Mouse (Mus musculus) left cerebral cortex, adult 2 months (tissue): ENCODE measurements around the gene Wdr44. TPM values are rescaled to one million over a fixed set of nuclear protein-coding genes. Genes with fewer than 3 reads are reported as not detected.
A peak's percentile ranks its signal among the peaks of the same experiment; 100 is the strongest.
"Not testable (repeated sequence)": the region's sequence is repeated elsewhere in the genome, so short reads cannot be mapped to it uniquely, and the experiment has no call there.

ENCODE experiments used
- DNase-seq, 2 experiments: peaks; one replicate each; pipeline ENCODE4 v3.0.0; 2021 to 2022; ENCODE audit warnings: low spot score in 2 of 2, mixed read lengths in 1 of 2; ENCODE audit errors: extremely low spot score in 1 of 2
- H3K27ac ChIP-seq: fragments of 200-600 bp; 2 replicates; pipeline ENCODE4 v1.8.1; 2022
- H3K4me3 ChIP-seq: fragments of 200-600 bp; 2 replicates; pipeline ENCODE4 v1.8.1; 2022
- CTCF ChIP-seq: fragments of 200-600 bp; IDR thresholded peaks from 2 replicates; pipeline ENCODE4 v1.8.1; 2022; ENCODE audit warnings: antibody characterized with exemption, mild to moderate bottlenecking, moderate library complexity
- intact Hi-C: fragments of 180-260 bp; cut with DNase I; formaldehyde crosslinking; loops from one replicate; pipeline ENCODE4 v1.15.1; 2025
- total RNA-seq, 2 experiments: library from RNA; stranded (reverse); gene quantifications; 2 replicates each; pipeline ENCODE4 v1.2.3; 2021

Gene Wdr44
- total RNA-seq, 2 experiments from 2014 or later: 22.1 to 22.5 TPM

DNA sequence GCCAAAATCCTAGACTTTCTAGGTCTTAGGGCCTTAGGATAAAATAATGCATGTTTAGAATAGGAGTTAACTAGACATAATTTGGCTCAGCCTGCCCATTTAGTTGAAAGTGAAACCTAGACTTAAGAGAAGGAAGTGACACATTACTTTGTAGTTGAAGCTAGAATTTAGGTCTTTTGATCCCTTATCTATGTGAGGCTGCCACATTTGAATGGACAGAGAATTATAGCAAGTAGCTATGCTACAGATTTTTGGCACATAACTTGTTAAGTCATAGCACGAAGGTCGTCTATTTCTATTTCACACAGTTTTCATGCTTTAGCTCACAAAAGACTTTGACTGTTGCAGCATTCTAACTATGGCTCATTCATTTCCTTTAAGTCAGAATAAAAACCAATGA, 4.5 kb downstream of the Wdr44 start:
- TF ChIP-seq CTCF: no peak
- no peak for DNase-seq
- intact Hi-C loops: no loop called here

DNA sequence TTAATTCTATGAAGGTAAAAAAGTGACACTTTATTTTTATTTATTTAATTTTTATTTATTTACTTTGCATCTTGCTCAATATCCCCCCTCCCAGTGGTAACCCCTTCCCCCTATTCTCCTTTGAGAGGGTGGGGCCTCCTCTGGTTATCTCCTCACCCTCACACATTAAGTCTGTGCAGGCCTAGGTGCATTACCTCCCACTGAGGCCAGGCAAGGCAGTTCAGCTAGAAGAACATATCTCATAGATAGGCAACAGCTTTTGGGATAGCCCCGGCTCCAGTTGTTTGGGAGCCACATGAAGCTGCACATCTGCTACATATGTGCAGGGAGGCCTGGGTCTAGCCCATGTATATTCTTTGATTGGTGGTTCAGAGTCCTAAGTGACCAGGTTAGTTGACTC, 6.2 kb downstream of the Wdr44 start:
- Histone ChIP-seq H3K4me3 (no peak overlapping the region), H3K27ac (no peak overlapping the region)
- intact Hi-C loops: no loop called here
- no peak for TF ChIP-seq CTCF
- no peak for DNase-seq

More for the DNA sequence above, 4.5 kb downstream of the Wdr44 start:
- Histone ChIP-seq H3K4me3 (no peak overlapping the region), H3K27ac (no peak overlapping the region)

DNA sequence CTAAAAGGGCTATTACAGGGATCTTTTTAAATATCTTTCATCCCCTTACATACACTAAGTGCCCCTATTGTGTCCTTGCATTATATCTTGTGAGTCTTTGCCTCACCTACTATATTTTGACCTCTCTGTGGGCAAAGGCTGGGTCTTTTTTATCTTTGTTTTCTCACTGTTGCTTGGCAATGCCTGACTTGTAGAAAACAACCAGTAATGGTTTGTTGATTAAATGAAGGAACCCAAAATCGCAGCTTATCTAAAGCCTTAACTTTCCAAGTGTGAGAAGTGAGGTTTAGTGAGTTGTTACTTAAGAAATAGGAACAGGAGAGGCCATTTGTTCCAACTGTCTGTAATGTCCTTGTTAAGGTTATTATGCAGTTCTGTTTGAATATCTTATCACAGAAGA, 24.4 kb downstream of the Wdr44 start:
- no peak for TF ChIP-seq CTCF
- Histone ChIP-seq H3K27ac (no peak overlapping the region), H3K4me3 (no peak overlapping the region)
- no peak for DNase-seq
- intact Hi-C loops: no loop called here

DNA sequence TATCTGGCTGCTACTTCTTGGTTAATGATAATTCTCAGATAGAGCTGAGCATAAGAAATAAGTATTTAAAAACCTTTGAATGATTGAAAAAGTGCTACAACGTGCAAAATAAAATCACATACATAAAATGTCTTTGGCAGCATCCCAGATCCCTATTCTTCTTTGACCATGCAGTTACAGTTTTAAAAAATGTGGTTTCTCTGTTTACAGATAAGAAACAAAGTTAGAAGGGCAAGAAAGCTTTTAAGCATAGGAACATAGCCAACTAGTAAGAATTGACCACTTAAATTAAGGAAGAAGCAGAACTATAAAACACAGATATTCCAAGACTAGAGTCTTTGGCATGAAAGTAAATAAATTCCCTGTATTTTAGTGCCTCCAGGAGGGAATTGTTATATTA, 34.6 kb downstream of the Wdr44 start:
- intact Hi-C loops: no loop called here
- DNase-seq: no peak
- Histone ChIP-seq H3K4me3 (no peak overlapping the region), H3K27ac (no peak overlapping the region)
- no peak for TF ChIP-seq CTCF

- intact Hi-C loops: no loop called here
- no peak for TF ChIP-seq CTCF
- Histone ChIP-seq H3K4me3 (no peak overlapping the region), H3K27ac (no peak overlapping the region)
- DNase-seq: no peak
Observed at GRCm38 (mm10) chrX:23754671-23755070, 61.8 kb downstream of the Wdr44 start.

DNA sequence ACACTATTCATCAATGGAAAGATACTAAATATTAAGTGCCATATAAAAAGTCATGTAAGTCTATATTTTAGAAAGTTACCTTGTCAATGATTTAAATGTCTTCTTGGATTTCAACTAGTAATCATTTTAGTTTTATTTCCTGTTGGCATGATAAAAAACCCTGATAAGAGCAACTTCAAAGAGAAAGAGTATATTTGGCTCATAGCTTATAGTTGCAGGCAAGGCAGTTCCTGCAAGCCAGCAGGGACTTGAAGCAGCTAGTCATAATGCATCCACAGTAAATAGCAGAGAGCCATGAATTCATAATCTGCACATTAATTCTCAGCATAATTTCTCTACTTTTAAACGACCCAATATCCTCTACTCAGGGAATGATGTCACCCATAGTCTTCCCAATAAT, 75.0 kb downstream of the Wdr44 start:
- intact Hi-C loops: no loop called here
- no peak for TF ChIP-seq CTCF
- Histone ChIP-seq H3K27ac (no peak overlapping the region), H3K4me3 (no peak overlapping the region)
- DNase-seq: no peak

DNA sequence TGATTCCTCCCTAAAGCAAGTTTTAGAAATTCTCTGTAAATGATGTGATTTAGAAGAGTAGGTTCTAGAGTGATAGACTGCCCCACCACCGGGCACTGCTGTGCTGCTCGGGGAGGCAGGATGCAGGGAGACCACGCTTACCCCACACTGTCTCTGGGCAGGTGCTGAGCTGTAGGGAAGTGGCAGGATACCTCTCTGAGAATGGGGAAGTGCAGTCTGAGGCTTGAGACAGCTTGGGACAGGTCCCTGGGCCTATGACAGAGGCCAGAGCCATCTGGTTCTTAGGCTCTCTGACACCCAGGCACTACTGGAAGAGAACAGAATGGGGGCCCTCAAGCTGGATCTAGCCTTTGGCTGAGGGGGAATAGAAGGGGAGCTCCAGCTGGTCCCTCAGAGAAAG, 114.3 kb downstream of the Wdr44 start:
- intact Hi-C loops: no loop called here
- no peak overlapping the region for H3K27ac ChIP-seq

GRCm38 (mm10) chrX:23810365-23810764, 117.5 kb downstream of the Wdr44 start:
- intact Hi-C loops: no loop called here
- H3K4me3 ChIP-seq: no peak overlapping the region
- no peak for TF ChIP-seq CTCF
- H3K27ac ChIP-seq: no peak overlapping the region
- no peak for DNase-seq

More for the DNA sequence above, 114.3 kb downstream of the Wdr44 start:
- no peak for DNase-seq
- TF ChIP-seq CTCF: no peak
- no peak overlapping the region for H3K4me3 ChIP-seq

DNA sequence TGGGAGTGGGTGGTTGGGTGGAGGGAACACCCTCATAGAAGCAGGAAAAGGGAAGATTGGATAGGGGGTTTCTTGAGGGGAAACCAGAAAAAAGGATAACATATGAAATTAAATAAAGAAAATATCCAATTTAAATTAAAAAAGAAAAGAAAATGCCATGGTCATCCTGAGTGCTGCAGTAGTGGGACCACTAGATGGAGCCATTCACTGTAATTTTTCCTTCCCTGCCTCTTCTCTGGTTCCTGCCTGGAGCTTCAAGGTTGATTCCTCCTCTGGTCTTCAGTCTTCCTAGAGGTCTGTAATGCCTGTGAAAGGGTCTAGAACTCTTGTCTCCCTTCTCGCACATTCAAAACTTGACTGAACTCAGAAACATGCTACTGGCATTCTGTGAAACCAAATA, 120.4 kb downstream of the Wdr44 start:
- DNase-seq, intact Hi-C loops, H3K27ac ChIP-seq, H3K4me3 ChIP-seq: not testable (repeated sequence)
- peak; percentile 57 for TF ChIP-seq CTCF

GRCm38 (mm10) chrX:23822885-23823284, 130.0 kb downstream of the Wdr44 start:
- H3K27ac ChIP-seq, intact Hi-C loops, DNase-seq, H3K4me3 ChIP-seq: not testable (repeated sequence)

GRCm38 (mm10) chrX:23823398-23824023, 130.7 kb downstream of the Wdr44 start:
- DNase-seq: no peak
- Histone ChIP-seq H3K4me3 (no peak overlapping the region), H3K27ac (no peak overlapping the region)
- intact Hi-C loops: no loop called here
- TF ChIP-seq CTCF: no peak

- H3K4me3 ChIP-seq, intact Hi-C loops, H3K27ac ChIP-seq, DNase-seq: not testable (repeated sequence)
Observed at GRCm38 (mm10) chrX:23833784-23834183, 140.9 kb downstream of the Wdr44 start.

DNA sequence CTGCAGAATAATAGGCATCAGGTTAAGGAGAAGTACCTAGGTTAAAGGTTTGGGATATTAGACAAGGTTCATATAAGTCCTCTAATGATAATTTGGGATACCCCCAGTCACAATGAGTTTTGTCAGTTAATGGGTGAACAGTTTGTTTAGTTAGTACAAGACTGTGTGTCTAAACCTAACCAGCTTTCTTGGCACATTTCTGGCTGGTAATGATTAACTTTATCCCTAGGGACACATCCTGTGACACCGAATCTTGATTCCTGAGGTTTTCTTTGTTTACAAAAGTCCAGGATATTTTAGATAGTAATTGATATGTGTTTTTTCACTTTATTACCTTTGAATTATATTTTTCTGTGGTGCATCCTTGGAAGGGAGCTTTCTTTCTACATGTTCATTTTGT, 148.1 kb downstream of the Wdr44 start:
- no peak overlapping the region for H3K27ac ChIP-seq
- H3K4me3 ChIP-seq: no peak overlapping the region
- intact Hi-C loops: no loop called here
- DNase-seq: no peak
- TF ChIP-seq CTCF: no peak

Other genes with a start within 250 kb of the Wdr44 start
- not detected for gene Gm4907, start 189.5 kb downstream of the Wdr44 start, total RNA-seq